Mouse (Mus musculus) gastrocnemius, postnatal 14 days (tissue): ENCODE measurements around the gene Elmo2. TPM values are rescaled to one million over a fixed set of nuclear protein-coding genes. Genes with fewer than 3 reads are reported as not detected.

Experiments
- DNase-seq: peaks from one replicate; pipeline ENCODE4 v3.0.0; 2021; ENCODE audit warnings: mixed read lengths
- intact Hi-C: fragments of 180-260 bp; cut with DNase I; formaldehyde crosslinking; loops from one replicate; pipeline ENCODE4 v1.15.1; 2025; ENCODE audit warnings: low total_unique reads
- total RNA-seq, 2 experiments: library from RNA; stranded (reverse); gene quantifications; 2 replicates each; pipeline ENCODE4 v1.2.3; 2021

Gene Elmo2
- total RNA-seq, 2 experiments from 2014 or later: 16.7 to 19.6 TPM

GRCm38 (mm10) chr2:165240371-165240770 lies 85.9 kb downstream of the Elmo2 start:
- no peak for DNase-seq
- intact Hi-C loops: no loop called here

DNA sequence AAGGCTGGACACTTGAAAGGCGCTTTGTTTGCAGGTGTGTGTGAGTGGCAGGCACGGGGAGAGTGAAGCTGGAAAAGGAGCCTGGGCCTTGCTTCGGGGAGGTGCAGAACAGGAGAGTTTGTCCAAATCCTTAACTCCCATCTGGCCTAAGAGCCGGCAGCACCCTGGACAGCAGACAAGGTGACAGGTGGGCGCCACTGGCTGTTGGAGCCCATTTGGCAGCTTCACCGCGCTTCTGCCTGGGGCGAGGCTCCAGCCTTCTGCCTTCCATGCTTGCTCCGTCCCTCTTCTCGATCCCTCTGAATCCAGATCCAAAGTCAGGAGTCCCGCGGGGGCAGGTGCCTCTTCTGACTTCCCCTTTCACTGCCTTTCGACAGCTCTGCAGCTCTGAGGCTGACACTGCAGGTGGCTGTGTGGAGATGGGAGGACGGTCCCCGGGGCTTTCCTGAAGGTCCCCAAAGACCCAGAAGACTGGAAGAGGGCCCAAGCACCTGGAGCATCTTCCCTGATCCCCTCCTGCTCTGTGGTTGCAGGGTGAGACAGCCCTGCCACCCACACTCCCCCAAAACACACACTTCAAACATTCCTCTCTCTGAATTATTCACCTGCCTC lies 86.6 kb downstream of the Elmo2 start:
- DNase-seq: no peak
- intact Hi-C loops: loop anchor here (10.0 kb wide), 1 partner anchor 95 kb away; no protein-coding TSS in a partner anchor

DNA sequence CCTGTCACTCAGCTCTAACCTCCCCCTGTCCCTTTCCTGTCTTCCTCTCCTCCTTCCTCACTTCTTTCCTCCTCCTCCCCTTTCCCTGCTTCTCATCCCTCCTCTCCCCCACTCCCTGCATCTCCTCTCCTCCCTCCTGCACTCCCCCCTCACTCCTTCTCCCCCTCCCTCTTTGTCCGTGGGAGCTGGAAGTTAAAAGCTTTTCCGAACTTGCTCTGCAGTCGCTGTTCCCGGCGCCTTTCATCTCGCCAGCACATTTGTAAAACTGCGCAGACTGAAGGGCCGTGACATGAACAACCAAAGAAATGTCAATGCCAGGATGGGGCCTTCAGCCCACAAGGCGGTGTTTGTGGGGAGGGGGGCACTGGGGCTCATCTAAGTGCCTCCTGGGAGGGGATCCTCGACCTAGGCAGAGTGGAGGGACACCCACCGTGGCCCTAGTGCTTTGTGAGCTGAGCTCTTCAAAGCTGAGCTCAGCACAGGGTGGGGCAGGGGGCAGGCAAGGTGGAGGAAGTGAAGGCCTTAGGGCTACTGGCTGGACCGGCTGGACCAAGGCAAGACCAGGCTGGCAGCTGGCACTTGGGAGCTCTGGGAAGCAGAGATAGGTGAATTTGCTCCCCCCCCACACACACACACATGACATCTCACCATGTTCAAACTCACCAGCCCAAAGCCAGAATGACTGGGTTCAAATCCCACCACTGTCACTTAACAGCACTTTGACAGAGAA lies 87.7 kb downstream of the Elmo2 start:
- intact Hi-C loops: loop anchor here (10.0 kb wide), 1 partner anchor 96 kb away; no protein-coding TSS in a partner anchor
- no peak for DNase-seq

Other genes starting within 250 kb of the Elmo2 start
- gene 1700025C18Rik, start 235.7 kb downstream of the Elmo2 start, total RNA-seq: not detected
- gene Cdh22, start 91.6 kb downstream of the Elmo2 start, total RNA-seq: under 1 TPM; 0.13 to 0.18 TPM
- gene Slc35c2, start 38.6 kb downstream of the Elmo2 start, total RNA-seq: 10 to 100 TPM; 16.4 to 16.8 TPM
- under 1 TPM in 1 of 2 experiments, not detected in 1; 0.08 TPM for gene Zfp663, start 42.2 kb upstream of the Elmo2 start, total RNA-seq
- 1 to 10 TPM; 2.2 to 2.3 TPM for gene Zfp334, start 61.8 kb upstream of the Elmo2 start, total RNA-seq
- gene Ocstamp, start 73.9 kb upstream of the Elmo2 start, total RNA-seq: under 1 TPM; 0.11 to 0.18 TPM
- under 1 TPM; 0.18 to 0.22 TPM for gene Slc13a3, start 146.8 kb upstream of the Elmo2 start, total RNA-seq
- gene Trp53rka, start 166.8 kb upstream of the Elmo2 start, total RNA-seq: 1 to 10 TPM; 7.6 to 8.2 TPM
- 1 to 10 TPM; 2.4 to 2.7 TPM for gene Slc2a10, start 177.3 kb upstream of the Elmo2 start, total RNA-seq